ENCODE assay signal across 21 mouse cellular contexts in the genomic region with DNA sequence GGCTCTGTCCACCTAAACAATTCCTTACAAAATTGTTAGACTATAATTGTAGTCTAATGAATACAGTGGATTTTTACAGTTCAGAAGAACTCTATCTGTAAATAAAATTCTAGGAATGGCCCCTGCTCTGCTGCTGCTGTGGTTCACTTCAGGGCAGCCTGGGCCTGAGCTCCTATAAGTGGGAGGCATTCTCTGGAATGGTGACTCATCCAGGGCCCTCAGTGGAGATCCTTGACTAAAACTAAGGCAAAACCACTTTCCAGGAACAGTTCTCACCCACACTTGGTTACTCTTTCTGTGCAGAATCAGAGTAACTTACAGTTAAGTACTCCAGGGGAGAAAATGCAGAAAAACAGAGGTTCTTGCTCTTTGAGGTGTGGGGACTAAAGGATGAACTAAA.
DNase-seq lines count a peak whose midpoint lies in the region; ATAC-seq lines count a peak whose summit lies in the region.
"Had no signal": no experiment of that assay in that cellular context is flagged by ENCODE, and none has a peak within 500 bp of the region (broad histone marks: within the 10 kb centered on the region; RNA-seq: fewer than 3 reads in every experiment).

No protein-coding gene starts in this region.

- peak; percentile 25 for DNase-seq in adrenal gland, postnatal 10 days
- DNase-seq in adrenal gland, postnatal 4 days (ENCODE audit: low spot score in 2 of 2): no peak
- peak; percentile 30 to 54 for DNase-seq in left cerebral cortex, adult 18-20 months (ENCODE audit: low spot score in 2 of 2)
- no peak for DNase-seq in left cerebral cortex, postnatal 4 days
- DNase-seq in brain, adult 2 months (ENCODE audit: low read depth, low spot score): peak; percentile 86
- peak; percentile 30 to 56 for DNase-seq in right cerebral cortex, postnatal 36 days (ENCODE audit: low spot score in 2 of 2)
- DNase-seq in heart, adult 8-10 months (ENCODE audit: low spot score): no peak
- DNase-seq: cerebellum, adult 8-10 months; forebrain, postnatal 0 days; gastrocnemius, postnatal 36 days; kidney, adult 2 months; kidney, postnatal 14 days; lung, embryonic 14.5 days; thymus, postnatal 14 days had no signal

- no peaks in the 10 kb centered on the region for H3K9me3 ChIP-seq in hindbrain, embryonic 12.5 days (replicated peaks)
- H3K9me3 ChIP-seq: embryonic facial prominence, embryonic 12.5 days; heart, embryonic 13.5 days; liver, embryonic 12.5 days; midbrain, embryonic 13.5 days had no signal

- no peak overlapping the region for H3K27ac ChIP-seq in hindbrain, embryonic 12.5 days
- H3K27ac ChIP-seq: embryonic facial prominence, embryonic 12.5 days; heart, embryonic 13.5 days; liver, embryonic 12.5 days; midbrain, embryonic 13.5 days had no signal

- intact Hi-C loops in left cerebral cortex, postnatal 4 days (cut with DNase I): no loop called here

- no peak overlapping the region for H3K4me2 ChIP-seq in hindbrain, embryonic 12.5 days (replicated peaks)
- H3K4me2 ChIP-seq: embryonic facial prominence, embryonic 12.5 days; heart, embryonic 13.5 days; liver, embryonic 12.5 days; lung, embryonic 14.5 days; midbrain, embryonic 13.5 days had no signal

- no peaks in the 10 kb centered on the region for H3K4me1 ChIP-seq in hindbrain, embryonic 12.5 days
- H3K4me1 ChIP-seq: embryonic facial prominence, embryonic 12.5 days; heart, embryonic 13.5 days; liver, embryonic 12.5 days; midbrain, embryonic 13.5 days had no signal

- H3K9ac ChIP-seq in hindbrain, embryonic 12.5 days: no peak overlapping the region
- H3K9ac ChIP-seq: embryonic facial prominence, embryonic 12.5 days; forebrain, postnatal 0 days; heart, embryonic 13.5 days; liver, embryonic 12.5 days; lung, embryonic 14.5 days; midbrain, embryonic 13.5 days had no signal

- no peak overlapping the region for H3K4me3 ChIP-seq in hindbrain, embryonic 12.5 days
- H3K4me3 ChIP-seq: embryonic facial prominence, embryonic 12.5 days; heart, embryonic 13.5 days; liver, embryonic 12.5 days; midbrain, embryonic 13.5 days; myocyte had no signal

- no peaks in the 10 kb centered on the region for H3K27me3 ChIP-seq in hindbrain, embryonic 12.5 days
- H3K27me3 ChIP-seq: CH12.LX; embryonic facial prominence, embryonic 12.5 days; heart, embryonic 13.5 days; liver, embryonic 12.5 days; midbrain, embryonic 13.5 days had no signal

- ATAC-seq in hindbrain, embryonic 12.5 days (ENCODE audit: low FRiP score): no peak
- ATAC-seq: forebrain, postnatal 0 days; liver, embryonic 12.5 days; midbrain, embryonic 13.5 days had no signal

- H3K36me3 ChIP-seq in hindbrain, embryonic 12.5 days: peaks cover 14% of the 10 kb centered on the region; the same call in 1 of the 2 replicates

Comparison
In these comparisons a context has a peak if more than half of its experiments do, and no peak if none do; other contexts are left out.
1. DNase-seq: peak in adrenal gland, postnatal 10 days (single experiment), left cerebral cortex, adult 18-20 months (2 of 2), brain, adult 2 months (single experiment) and right cerebral cortex, postnatal 36 days (2 of 2); none in adrenal gland, postnatal 4 days (0 of 2), left cerebral cortex, postnatal 4 days (single experiment) and heart, adult 8-10 months (single experiment).